Mouse (Mus musculus) left cerebral cortex, postnatal 4 days (tissue): ENCODE measurements around the gene Ccl22. TPM values are rescaled to one million over a fixed set of nuclear protein-coding genes. Genes with fewer than 3 reads are reported as not detected.

Experiments used
- DNase-seq: peaks from one replicate; pipeline ENCODE4 v3.0.0-alpha.2; 2022
- intact Hi-C: fragments of 180-260 bp; cut with DNase I; formaldehyde crosslinking; loops from one replicate; pipeline ENCODE4 v1.15.1; 2025
- total RNA-seq, 2 experiments: library from RNA; stranded (reverse); gene quantifications; 2 replicates each; pipeline ENCODE4 v1.2.3; 2021

Gene Ccl22
- total RNA-seq, 2 experiments from 2014 or later = not detected

DNA sequence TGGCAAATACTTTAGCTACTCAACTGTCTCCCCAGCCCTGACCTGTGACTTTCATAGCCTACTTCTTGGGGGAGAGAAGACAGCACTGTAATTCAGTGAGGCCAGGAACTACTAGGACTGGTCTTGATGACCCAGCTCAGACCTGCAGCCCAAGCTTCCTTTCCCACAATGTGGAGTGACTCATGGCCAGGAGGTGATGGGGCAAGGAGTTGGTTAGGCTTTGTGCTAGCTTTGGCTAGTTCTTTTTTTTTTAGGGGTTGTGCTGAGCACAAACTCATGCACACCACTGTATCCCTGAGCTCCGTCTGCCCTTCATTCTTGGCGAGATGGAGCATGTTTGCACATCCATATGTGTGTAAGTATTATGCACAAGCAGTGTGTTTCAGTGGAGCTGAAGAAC, 31.0 kb downstream of the Ccl22 start:
- no peak for DNase-seq
- intact Hi-C loops = no loop called here

DNA sequence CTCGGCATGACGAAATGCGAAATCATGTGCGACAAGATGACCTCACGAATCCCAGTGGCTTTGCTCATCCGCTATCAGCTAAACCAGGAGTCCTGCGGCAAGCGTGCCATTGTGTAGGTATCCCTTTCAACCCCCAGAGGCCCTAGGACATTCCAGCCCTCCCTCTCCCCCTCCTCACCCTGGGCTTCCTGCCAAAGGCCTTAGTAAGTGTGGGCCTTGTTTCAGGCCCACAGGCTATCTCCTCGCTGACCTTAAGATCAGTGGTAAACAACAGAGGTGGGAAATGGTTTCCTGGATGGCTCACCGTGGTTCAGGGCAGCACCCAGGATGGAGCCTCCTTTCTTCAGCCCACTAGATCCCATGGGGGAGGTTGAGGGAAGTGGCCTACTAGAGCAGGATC, 32.6 kb downstream of the Ccl22 start:
- intact Hi-C loops = no loop called here
- DNase-seq = no peak

DNA sequence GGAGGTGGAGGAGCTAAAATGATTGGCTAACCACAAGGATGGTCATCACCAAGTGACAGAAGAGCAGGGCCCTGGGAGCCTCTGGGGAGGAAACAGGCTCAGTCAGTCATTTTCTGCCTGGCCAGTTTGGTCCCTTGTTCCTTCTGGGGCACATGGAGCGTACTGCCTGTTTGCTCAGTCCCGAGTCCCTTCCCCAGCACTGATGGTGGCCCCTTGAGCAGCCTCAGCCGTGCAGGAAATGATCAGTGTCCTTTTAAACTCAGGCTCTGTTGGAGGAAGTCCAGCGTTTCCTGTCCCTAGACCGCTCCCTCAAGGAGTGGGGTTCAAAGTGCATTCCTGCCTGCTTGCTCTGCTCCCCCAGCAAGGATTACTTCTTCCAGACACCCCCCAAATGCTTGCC, 33.1 kb downstream of the Ccl22 start:
- intact Hi-C loops = no loop called here
- DNase-seq = no peak

DNA sequence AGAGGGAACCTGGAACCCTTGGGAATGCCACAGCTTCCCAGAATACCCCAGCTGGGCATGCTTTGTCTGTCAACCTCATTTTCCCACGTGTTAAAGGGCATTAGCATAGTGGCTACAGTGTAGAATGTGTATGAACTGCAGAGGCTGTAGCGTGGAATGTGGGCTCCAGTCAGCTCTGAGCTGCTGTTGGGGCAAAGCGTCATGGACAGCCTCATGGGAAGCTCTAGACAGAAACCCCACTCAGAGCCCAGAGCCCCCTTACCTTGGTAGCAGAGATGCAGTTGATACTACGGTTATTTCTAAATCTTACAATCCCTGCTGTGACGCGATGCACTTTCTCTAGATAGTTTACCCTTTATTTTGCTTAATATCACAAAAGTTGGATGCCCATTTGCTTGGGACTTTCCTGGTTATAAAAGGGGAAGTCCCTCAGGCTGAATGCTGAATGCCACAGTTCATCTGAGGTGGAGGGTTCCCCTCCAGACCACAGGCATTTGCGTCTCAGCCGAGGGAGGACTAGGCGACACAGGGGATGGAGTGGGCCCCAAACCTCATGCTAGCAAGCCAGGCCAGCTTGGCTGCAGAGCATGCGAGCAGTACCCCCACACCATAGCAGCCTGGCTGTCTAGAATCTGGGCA, 33.6 kb downstream of the Ccl22 start:
- intact Hi-C loops = no loop called here
- DNase-seq = no peak

DNA sequence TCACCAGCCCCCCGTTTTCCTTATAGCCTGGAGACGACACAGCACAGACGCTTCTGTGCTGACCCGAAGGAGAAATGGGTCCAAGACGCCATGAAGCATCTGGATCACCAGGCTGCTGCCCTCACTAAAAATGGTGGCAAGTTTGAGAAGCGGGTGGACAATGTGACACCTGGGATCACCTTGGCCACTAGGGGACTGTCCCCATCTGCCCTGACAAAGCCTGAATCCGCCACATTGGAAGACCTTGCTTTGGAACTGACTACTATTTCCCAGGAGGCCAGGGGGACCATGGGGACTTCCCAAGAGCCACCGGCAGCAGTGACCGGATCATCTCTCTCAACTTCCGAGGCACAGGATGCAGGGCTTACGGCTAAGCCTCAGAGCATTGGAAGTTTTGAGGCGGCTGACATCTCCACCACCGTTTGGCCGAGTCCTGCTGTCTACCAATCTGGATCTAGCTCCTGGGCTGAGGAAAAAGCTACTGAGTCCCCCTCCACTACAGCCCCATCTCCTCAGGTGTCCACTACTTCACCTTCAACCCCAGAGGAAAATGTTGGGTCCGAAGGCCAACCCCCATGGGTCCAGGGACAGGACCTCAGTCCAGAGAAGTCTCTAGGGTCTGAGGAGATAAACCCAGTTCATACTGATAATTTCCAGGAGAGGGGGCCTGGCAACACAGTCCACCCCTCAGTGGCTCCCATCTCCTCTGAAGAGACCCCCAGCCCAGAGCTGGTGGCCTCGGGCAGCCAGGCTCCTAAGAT, 34.3 kb downstream of the Ccl22 start:
- DNase-seq = no peak
- intact Hi-C loops = no loop called here

DNA sequence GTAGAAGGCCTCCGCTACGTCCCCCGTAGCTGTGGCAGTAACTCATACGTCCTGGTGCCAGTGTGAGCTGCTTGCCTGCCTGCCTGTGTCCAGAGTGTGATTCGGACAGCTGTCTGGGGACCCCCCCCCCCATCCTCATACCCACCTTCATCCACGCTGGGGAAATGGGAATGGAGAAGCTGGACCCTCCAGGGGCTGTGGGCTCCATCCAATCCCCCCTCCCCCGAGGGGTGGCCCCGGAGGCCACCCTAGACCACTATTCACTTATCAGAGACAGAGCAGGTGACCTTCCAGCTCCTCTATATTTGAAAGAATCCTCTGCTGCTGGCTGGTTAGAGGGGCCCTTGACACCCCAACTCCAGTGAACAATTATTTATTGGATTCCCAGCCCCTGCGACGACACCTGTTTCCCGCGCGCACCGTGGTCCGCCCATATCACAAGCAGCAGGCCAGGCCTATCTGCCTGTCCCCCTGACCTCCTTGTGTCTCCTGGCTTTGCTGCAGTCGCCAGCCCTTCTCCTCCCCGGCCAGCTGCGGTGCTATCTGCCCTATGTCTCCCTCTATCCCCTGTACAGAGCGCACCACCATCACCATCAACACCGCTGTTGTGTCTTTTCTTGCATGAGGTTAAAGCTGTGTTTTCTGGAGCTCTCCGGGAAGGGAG, 35.2 kb downstream of the Ccl22 start:
- no peak for DNase-seq
- intact Hi-C loops = no loop called here

DNA sequence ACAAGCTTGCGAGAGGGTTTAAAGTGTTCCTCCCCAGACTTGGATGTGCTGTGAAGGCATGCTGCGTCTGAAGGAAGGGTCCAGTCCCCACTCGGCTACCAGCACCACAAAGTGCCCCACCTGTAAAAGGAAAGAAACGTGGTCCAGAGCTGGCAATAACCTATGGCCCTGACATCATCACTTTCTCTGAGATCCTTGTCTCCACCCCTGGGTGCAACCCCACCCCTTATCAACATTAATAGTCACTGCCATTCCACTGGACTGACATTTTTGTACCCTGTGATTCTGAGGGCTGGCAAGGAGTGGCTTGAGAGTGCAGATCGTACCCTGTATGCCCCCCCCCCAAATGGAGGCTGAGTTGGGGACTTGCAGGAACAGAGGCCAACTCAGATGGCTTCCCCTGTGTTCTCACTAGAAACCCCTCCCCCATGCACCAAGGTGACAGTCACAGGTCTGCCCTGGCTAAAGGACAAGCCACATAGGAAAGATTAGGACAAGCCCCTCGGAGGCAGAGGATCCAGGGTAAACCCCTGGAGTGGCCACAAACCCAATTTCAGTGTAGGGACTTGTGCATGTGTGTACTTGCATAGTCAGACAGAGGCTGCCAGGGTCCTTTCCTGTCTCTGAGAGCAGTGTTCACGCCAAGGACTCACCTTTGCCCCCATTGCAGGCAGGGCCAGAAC, 35.9 kb downstream of the Ccl22 start:
- no peak for DNase-seq
- intact Hi-C loops = no loop called here

DNA sequence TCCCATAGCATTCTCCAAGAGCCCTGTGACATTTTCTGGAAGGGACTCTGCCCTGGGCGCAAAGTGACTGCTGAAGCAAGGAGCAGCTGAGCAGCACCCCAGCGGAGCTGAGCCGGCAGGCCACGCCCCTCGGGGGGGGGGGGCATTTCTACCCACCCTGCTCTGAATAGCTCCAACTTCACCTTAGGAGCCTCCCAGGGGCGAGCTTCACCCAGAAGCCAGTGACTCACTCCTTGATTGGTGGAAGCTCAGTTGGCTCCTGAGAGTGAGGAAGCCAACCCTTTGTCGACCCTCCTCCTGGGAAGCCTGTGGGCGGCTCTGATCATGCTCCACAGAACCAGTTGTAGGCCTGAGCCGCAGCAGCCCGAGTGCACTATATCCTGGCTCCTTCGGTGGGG, 36.4 kb downstream of the Ccl22 start:
- no peak for DNase-seq
- intact Hi-C loops = no loop called here

DNA sequence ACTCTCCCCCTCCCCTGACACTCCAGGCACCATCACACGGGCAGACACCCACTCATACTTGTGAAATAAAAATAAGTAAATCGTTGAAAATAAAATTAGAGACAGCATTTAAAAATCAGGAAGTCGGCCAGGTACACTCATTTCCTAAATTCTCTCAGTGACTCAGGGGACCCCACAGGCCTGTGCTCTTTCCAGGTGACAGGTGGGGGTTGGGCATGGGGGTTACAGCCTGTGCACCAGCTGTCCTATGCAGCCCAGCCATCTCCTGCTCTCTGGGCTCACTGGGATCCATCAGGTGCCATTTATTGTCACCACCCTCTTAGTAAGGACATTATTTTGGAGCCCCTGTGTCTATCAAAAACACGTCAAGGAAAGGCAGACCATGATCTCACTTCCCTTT, 38.5 kb downstream of the Ccl22 start:
- DNase-seq = no peak
- intact Hi-C loops = no loop called here

DNA sequence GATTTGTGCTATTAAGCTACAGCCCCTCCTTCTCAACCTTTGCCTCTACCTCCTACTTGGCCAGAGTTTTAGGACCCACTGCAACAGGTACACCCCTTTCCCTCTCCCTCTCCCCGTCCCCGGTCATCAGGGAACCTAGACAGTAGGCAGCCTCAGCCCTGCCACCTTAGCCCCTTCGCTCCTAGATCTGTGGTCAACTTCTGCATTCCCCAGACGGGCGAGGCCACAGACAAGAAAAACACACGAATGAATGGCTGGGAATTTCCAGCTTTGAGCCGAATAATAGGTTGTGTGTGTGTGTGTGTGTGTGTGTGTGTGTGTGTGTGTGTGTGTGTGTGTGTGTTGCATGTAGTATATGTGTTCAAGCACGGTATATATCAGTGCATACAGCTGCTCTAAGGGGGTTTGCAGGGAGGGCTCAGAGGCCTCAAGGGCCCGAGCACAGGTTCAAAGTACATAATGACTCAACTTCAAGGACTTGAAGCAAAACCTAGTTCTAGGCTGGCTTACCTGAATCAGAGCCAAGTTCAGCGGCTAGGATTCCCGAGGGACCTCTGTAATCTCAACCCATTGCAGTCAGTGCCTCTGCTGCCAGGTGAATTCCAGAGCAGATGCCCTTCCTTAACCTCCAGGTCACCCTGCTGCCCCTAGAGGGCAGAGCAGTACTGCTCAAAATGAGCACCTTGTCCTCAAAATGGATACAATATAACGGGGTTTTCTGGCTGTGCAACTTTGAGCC, 40.0 kb downstream of the Ccl22 start:
- intact Hi-C loops = no loop called here
- DNase-seq = no peak

DNA sequence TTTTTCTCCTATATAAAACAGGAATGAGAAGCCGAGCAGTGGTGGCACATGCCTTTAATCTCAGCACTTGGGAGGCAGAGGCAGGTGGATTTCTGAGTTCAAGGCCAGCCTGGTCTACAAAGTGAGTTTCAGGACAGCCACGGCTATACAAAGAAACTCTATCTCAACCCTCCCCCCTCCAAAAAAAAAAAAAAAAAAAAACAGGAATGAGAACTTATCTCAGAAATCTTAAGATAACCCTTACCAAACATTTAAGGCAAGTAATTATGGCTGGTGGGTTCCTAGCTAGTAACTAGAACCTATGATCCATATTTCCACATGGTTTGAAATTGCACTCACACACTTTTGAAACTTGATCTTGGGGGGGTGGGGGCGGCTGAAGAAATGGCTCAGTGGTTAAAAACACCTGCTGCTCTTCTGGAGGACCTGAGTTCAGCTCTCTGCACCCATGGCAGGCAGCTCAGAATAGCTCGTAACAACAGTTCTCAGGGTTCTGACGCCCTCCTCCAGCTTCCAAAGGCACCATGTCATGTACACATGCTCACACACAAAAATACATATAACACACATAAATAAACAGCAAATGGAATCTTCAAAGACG, 40.7 kb downstream of the Ccl22 start:
- no peak for DNase-seq
- intact Hi-C loops = no loop called here

DNA sequence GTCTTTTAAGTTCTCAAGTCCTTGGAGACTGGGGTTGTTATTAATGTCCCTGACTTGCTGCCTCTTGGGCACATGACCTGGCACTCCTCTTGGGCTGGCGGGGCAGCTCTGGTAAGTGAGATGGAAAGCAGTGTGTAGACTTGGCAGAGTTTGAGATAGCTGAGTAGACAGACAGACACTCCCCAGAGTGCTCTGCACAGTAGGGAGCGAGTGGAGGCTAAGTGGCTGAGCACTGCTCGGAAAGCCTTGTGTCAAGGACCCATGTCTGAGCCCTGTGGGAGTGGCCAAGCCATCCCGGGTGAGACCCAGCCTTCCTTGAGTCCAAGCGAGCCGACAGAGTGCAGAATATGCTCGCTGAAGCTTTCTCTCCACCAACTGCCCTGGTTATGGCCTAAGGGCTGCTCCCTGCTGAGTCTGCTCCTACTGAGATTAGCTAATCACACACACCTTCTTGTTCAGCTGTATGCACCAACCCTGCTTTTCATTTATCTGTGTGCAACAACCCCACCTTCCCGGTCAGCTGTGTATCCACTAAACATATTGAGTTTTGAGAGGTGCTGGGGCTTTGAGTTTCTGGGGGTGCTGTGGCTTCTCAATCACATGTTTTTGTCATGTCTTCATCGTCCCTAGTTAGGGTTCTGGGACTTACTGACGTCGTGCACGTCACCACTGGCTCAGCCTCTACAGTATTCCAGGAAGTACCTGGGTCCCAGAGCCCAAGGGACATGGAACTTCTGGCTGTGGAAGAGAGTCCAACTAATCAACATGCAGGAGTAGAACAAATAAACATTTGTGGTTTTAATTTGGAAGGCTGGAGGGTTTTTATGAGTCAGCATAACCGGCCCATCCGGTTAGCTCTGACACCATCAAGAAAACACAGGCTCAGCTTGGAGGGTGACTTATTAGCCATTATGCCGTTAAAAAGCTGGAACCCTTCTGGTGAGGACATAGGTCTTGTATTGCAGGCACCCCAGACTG, 42.4 kb downstream of the Ccl22 start:
- intact Hi-C loops = no loop called here
- DNase-seq = no peak

DNA sequence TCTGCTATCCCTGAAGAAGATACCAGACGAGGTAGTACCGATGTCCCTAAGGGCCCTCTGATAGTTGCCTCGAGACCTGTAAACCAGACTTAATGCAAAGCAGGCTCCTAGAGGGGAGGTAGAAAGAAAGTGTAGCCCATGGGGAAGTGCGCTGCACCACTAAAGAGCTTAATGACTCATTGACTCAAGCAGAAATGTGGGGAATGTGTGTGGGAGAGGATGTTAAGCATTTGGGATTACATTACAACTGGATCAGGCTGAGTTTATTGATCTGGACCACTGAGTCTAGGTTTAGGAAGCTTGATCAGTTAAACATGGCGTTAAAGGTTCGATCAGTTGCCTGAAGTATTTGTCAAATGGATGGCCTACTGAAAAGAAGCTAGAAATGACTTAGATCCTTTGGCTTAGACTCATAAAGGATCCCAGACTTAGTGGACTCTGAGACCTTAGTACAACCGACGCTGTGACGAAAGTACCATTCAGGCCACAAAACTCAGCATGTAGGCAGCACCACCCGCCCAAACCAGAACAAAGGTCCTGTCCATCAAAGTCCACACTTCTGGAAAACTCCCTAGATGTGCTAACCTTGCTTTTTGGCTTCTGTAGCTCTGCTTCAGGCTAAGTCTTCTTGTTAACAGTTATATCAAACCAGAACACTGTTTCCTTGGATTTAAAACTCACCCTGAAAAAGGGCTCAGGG, 44.0 kb downstream of the Ccl22 start:
- DNase-seq = no peak
- intact Hi-C loops = no loop called here

DNA sequence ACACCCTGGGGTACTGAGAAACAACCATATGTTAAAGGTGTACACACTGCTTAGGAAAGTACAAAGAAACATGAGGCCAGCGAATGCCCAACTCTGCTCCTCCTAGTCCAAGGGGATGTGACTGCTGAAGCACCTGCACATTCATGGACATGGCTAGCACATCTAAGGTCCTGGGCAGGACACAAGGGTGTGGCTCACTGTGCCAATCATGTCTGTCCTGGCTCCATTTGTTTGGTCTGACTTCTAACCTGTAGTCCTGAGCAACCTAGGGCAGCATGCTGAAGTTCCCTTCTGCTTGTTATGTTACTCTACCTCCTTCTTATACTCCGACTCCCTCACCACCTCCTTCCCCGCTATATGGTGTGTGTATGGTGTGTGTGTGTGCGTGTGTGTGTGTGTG, 49.0 kb downstream of the Ccl22 start:
- no peak for DNase-seq
- intact Hi-C loops = no loop called here

DNA sequence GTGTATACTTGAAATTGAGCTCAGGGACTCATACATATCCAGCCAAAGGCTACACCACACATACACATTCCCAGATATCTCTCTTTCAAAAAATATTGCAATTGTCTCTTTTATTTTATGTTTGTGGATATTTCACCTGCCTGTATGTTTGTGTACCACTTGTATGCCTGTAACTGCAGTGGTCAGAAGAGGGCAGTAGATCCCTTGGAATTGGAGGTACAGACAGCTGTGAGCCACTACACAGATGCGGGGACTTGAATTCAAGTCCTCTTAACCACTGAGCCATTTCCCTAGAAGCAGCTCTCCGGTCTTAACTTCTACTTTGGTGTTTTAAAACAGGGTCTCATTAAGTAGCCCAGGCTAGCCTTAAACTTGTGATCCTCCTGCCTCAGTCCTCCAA, 49.4 kb downstream of the Ccl22 start:
- DNase-seq = no peak
- intact Hi-C loops = no loop called here

DNA sequence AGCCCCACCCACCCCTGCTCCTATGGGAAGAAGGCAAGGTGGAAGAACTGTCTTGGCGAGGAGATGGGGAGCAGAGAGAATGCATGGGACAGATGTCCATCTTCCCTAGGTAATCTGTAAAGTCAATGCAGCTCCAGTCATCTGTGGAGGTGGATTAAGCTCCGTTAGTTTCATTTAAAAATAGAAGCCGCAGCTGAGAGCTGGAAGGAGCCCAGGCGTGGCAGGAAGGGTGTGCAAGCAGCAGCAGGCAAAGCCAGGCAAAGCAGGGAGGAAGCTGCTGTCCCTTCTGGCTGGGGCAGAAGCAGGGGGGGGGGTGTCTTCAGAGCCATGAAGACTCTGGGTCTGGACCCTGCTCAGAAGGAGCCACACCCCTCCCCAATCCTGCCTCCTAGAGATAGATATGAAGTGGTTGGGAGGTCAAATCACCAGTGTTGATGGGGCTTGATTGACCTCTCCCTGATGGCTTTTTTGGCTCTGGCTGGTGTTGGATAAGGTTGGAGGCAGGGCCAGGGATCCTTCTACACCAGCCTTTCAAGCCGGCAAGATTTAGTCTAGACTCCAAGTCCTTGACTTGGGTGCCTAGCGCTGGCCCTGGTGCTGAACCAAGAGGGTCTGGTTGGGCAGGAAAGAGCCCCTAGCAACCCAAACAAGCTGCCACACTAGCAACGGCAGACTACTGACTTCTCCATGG, 55.0 kb downstream of the Ccl22 start:
- intact Hi-C loops = no loop called here
- DNase-seq = no peak
